ENCODE assay signal across 20 mouse cellular contexts in the genomic region with DNA sequence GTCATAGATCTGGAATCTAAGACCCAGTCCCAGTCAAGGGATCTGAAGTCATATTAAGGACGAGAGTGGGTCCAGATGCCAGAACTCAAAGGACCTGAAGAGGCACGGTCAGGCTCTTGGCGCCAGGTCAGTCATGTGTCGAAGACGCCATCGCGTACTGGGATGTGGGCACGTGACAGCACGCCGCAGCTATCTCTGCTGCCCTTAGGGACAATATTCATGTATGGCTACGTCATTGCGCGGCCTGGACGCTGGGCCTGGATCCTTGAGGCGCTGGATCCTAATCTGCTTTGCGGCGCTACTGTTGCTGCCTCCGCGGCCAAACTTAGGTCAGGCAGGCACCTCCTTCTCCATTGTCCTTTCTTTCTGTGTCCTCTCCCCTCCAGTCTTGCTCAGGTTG. TPM values are rescaled to one million over a fixed set of nuclear protein-coding genes. Genes with fewer than 3 reads are reported as not detected.
DNase-seq lines count a peak whose midpoint lies in the region; ATAC-seq and TF ChIP-seq lines count a peak whose summit lies in the region.
"Had no signal": no experiment of that assay in that cellular context is flagged by ENCODE, and none has a peak within 500 bp of the region (broad histone marks: within the 10 kb centered on the region; RNA-seq: fewer than 3 reads in every experiment).

TSS of gene Prss45 (plus strand) at position 178 of the 400 bp plus-strand sequence.

- H3K36me3 ChIP-seq in heart, embryonic 15.5 days = no peaks in the 10 kb centered on the region
- no peaks in the 10 kb centered on the region for H3K36me3 ChIP-seq in limb, embryonic 12.5 days
- H3K36me3 ChIP-seq in limb, embryonic 10.5 days = no peaks in the 10 kb centered on the region
- H3K36me3 ChIP-seq in testis, adult 2 months (ENCODE audit: control insufficient read depth, insufficient read depth, low read length) = no peaks in the 10 kb centered on the region; the same call in 1 of the 2 replicates
- H3K36me3 ChIP-seq: hindbrain, embryonic 15.5 days; liver, embryonic 13.5 days had no signal

- H3K27me3 ChIP-seq in heart, embryonic 15.5 days = no peaks in the 10 kb centered on the region
- H3K27me3 ChIP-seq in limb, embryonic 12.5 days = no peaks in the 10 kb centered on the region
- H3K27me3 ChIP-seq in limb, embryonic 10.5 days (ENCODE audit: low read depth, poor library complexity, severe bottlenecking) = peaks cover 8% of the 10 kb centered on the region; the same call in 1 of the 2 replicates
- no peaks in the 10 kb centered on the region for H3K27me3 ChIP-seq in testis, adult 2 months (ENCODE audit: control insufficient read depth, insufficient read depth, low read length)
- H3K27me3 ChIP-seq: hindbrain, embryonic 15.5 days; liver, embryonic 13.5 days had no signal

- H3K4me3 ChIP-seq in heart, embryonic 15.5 days = no peak within 1 kb of the TSS
- H3K4me3 ChIP-seq in limb, embryonic 12.5 days (replicated peaks) = no peak within 1 kb of the TSS
- no peak within 1 kb of the TSS for H3K4me3 ChIP-seq in limb, embryonic 10.5 days
- H3K4me3 ChIP-seq in testis, adult 2 months (ENCODE audit: control insufficient read depth, low read depth, low read length) = peak within 1 kb of the TSS; percentile 79
- H3K4me3 ChIP-seq: gastrocnemius, adult 2 months; hindbrain, embryonic 15.5 days; liver, embryonic 13.5 days had no signal

- TF ChIP-seq CTCF in testis, adult 2 months (IDR thresholded peaks at IDR 0.05; ENCODE audit: control insufficient read depth, insufficient read depth, insufficient replicate concordance, low read depth, low read length) = no peak

- no peak for ATAC-seq in heart, embryonic 15.5 days (replicated peaks; ENCODE audit: insufficient number of reproducible peaks, insufficient read depth, low FRiP score, low read depth)
- no peak for ATAC-seq in limb, embryonic 12.5 days (ENCODE audit: insufficient number of reproducible peaks, insufficient read depth, low FRiP score, low TSS enrichment, low read depth)
- ATAC-seq: lung, postnatal 0 days had no signal

- TF ChIP-seq POLR2A in testis, adult 2 months (IDR thresholded peaks at IDR 0.05; ENCODE audit: control insufficient read depth, low read depth, low read length) = peak; percentile 46; the same call in 1 of the 2 replicates

- no peak for DNase-seq in heart, postnatal 4 days
- no peak for DNase-seq in limb, embryonic 10.5 days (ENCODE audit: low spot score)
- no peak for DNase-seq in testis, postnatal 10 days (ENCODE audit: low spot score)
- peak; percentile 54 for DNase-seq in testis, postnatal 14 days (ENCODE audit: low spot score)
- DNase-seq in adipocyte (ENCODE audit: low spot score) = no peak
- DNase-seq: adrenal gland, adult 2 months; cerebellum, postnatal 36 days; gastrocnemius, adult 2 months; layer of hippocampus, postnatal 36 days; liver, embryonic 13.5 days; thymus, adult 18-20 months had no signal

- 66% methylated on average over 19 of the region's 19 CpGs for WGBS in heart, embryonic 15.5 days
- 78% methylated on average over 19 of the region's 19 CpGs for WGBS in limb, embryonic 12.5 days
- WGBS in limb, embryonic 10.5 days = 78% methylated on average over 19 of the region's 19 CpGs

- no peak within 1 kb of the TSS for H3K9ac ChIP-seq in heart, embryonic 15.5 days
- H3K9ac ChIP-seq in limb, embryonic 12.5 days (replicated peaks) = no peak within 1 kb of the TSS
- H3K9ac ChIP-seq: hindbrain, embryonic 15.5 days; liver, embryonic 13.5 days had no signal

- H3K4me1 ChIP-seq in heart, embryonic 15.5 days (replicated peaks) = no peaks in the 10 kb centered on the region
- H3K4me1 ChIP-seq in limb, embryonic 12.5 days (replicated peaks) = peaks cover 7% of the 10 kb centered on the region
- H3K4me1 ChIP-seq in limb, embryonic 10.5 days = peaks cover 4% of the 10 kb centered on the region
- H3K4me1 ChIP-seq in testis, adult 2 months (ENCODE audit: control insufficient read depth, insufficient read depth, low read length) = peaks cover 13% of the 10 kb centered on the region
- H3K4me1 ChIP-seq: hindbrain, embryonic 15.5 days; liver, embryonic 13.5 days had no signal

- H3K9me3 ChIP-seq in heart, embryonic 15.5 days (replicated peaks) = no peaks in the 10 kb centered on the region
- H3K9me3 ChIP-seq in limb, embryonic 12.5 days = no peaks in the 10 kb centered on the region
- H3K9me3 ChIP-seq in limb, embryonic 10.5 days (replicated peaks) = no peaks in the 10 kb centered on the region
- H3K9me3 ChIP-seq: hindbrain, embryonic 15.5 days; liver, embryonic 13.5 days had no signal

- H3K4me2 ChIP-seq in heart, embryonic 15.5 days = peak within 1 kb of the TSS; percentile 21
- H3K4me2 ChIP-seq in limb, embryonic 12.5 days = peak within 1 kb of the TSS; percentile 11; the same call in 1 of the 2 replicates
- H3K4me2 ChIP-seq: hindbrain, embryonic 15.5 days; liver, embryonic 13.5 days had no signal

- no peak within 1 kb of the TSS for H3K27ac ChIP-seq in heart, embryonic 15.5 days
- H3K27ac ChIP-seq in limb, embryonic 12.5 days = no peak within 1 kb of the TSS
- no peak within 1 kb of the TSS for H3K27ac ChIP-seq in limb, embryonic 10.5 days
- peak within 1 kb of the TSS; percentile 15 for H3K27ac ChIP-seq in testis, adult 2 months (ENCODE audit: control insufficient read depth, insufficient read depth, low read depth, low read length)
- H3K27ac ChIP-seq: hindbrain, embryonic 15.5 days; liver, embryonic 13.5 days had no signal

RNA-seq across cellular contexts. Expression of gene Prss45, which starts in this region (rescaled TPM):
- not detected in 2 replicates for polyA plus RNA-seq in heart, embryonic 15.5 days (2015; fragmentation: Nextera tagmentation; extraction: Ambion mirVana)
- under 1 TPM in 1 of 2 experiments, not detected in 1; 0.45 TPM for total RNA-seq in heart, postnatal 4 days (2021)
- polyA plus RNA-seq in limb, embryonic 12.5 days (2016; fragmentation: Nextera tagmentation; extraction: Ambion mirVana) = not detected in 2 replicates
- polyA plus RNA-seq in limb, embryonic 10.5 days (2016; fragmentation: Nextera tagmentation; extraction: Ambion mirVana) = not detected in 2 replicates
- 66.2 and 67.9 TPM in 2 replicates for polyA plus RNA-seq in testis, adult 2 months (2012; rRNA removed)
- total RNA-seq: adrenal gland, adult 2 months; gastrocnemius, adult 2 months; granulocyte monocyte progenitor cell, adult 5-6 weeks; neutrophil, adult 5-6 weeks had no signal
- polyA plus RNA-seq: adrenal gland, adult 2 months; embryonic facial prominence, embryonic 11.5 days; hindbrain, embryonic 15.5 days; kidney, embryonic 16.5 days; liver, embryonic 13.5 days; lung, postnatal 0 days had no signal

Comparison
In these comparisons a context has a peak if more than half of its experiments do, and no peak if none do; other contexts are left out.
1. RNA of gene Prss45 (polyA plus RNA-seq): 66.2 to 67.9 TPM in testis, adult 2 months; not detected in heart, embryonic 15.5 days, not detected in limb, embryonic 12.5 days and not detected in limb, embryonic 10.5 days; every median in the first group is over 10 times any median in the second.